ENCODE assay signal across 15 mouse cellular contexts in the genomic region with DNA sequence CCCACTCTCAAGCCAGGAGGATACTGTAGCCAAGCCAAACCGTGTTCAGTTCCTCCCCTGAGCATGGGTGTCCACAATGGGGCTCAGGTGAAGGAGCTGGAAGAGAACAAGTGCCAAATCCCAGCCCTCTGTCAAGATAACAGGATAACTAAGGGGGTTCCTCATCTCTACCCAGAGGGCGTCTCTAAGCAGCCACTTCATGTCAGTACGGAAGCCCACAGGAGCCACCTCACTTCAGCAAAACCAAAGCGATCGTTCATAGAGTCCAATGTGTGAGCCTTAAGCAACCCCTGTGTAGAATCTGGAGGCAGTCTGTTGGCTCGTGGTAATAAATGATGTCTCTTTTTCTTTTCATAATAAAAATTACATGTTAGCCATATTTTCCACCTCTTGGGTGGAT.
"Had no signal": no experiment of that assay in that cellular context is flagged by ENCODE, and none has a peak within 500 bp of the region (broad histone marks: within the 10 kb centered on the region; RNA-seq: fewer than 3 reads in every experiment).

No protein-coding gene starts in this region.

- H3K9me3 ChIP-seq: neural tube, embryonic 12.5 days; neural tube, embryonic 13.5 days; neural tube, embryonic 15.5 days; stomach, embryonic 15.5 days had no signal

- H3K27me3 ChIP-seq: neural tube, embryonic 12.5 days; neural tube, embryonic 13.5 days; neural tube, embryonic 15.5 days; stomach, embryonic 15.5 days had no signal

- DNase-seq: retina, postnatal 1 day; right cerebral cortex, adult 18-20 months; right cerebral cortex, postnatal 14 days; right cerebral cortex, postnatal 25 days; right cerebral cortex, postnatal 4 days; spleen, adult 18-20 months; thymus, adult 18-20 months; thymus, adult 2 months; thymus, postnatal 25 days; thymus, postnatal 36 days had no signal

- H3K9ac ChIP-seq: neural tube, embryonic 12.5 days; neural tube, embryonic 13.5 days; neural tube, embryonic 15.5 days; stomach, embryonic 15.5 days had no signal

- H3K27ac ChIP-seq: neural tube, embryonic 12.5 days; neural tube, embryonic 13.5 days; neural tube, embryonic 15.5 days; stomach, embryonic 15.5 days; stomach, postnatal 0 days had no signal

- H3K4me3 ChIP-seq: neural tube, embryonic 12.5 days; neural tube, embryonic 13.5 days; neural tube, embryonic 15.5 days; stomach, embryonic 15.5 days had no signal
